Comparison of ENCODE assay signal across 9 mouse cellular contexts in the genomic region with DNA sequence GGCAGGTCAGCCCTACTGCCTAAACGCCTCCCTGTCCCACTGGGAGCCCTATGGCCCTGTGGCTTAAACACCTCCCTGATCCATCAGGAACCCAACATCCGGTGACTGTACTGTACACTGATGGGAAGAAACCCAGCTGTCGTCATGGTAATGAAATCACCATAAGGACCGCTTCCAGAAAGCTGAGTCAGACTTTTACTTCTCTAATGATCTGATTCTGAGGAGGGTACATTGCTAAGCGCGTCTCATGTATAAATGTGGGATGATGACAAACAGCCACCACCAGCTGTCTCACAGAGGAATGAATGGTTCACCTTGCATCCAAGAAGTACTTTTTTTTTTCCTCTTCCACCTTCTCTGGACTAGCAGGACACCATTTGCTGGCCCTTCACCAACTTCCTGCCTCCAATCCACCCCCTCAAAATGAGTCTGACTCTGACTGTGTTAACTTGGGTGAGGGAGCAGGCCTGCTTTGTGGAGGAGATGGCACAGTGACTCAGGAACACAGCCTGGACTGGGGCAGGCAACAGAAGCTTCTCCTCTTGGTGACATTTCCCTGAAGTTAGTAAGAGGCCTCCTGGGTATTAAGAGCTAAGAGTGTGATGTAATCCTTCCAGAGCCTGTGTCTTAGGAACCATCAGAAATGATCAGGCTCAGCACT. TPM values are rescaled to one million over a fixed set of nuclear protein-coding genes. Genes with fewer than 3 reads are reported as not detected.
A peak's percentile ranks its signal among the peaks of the same experiment; 100 is the strongest.
DNase-seq lines count a peak whose midpoint lies in the region; ATAC-seq and TF ChIP-seq lines count a peak whose summit lies in the region.
"Had no signal": no experiment of that assay in that cellular context is flagged by ENCODE, and none has a peak within 500 bp of the region (broad histone marks: within the 10 kb centered on the region; RNA-seq: fewer than 3 reads in every experiment).

No protein-coding gene starts in this region.

- H3K4me3 ChIP-seq in CH12.LX (replicated peaks in 1 of 3; ENCODE audit: low read depth in 2 of 3, low read length in 2 of 3, poor library complexity in 1 of 3): no peak overlapping the region
- no peak overlapping the region for H3K4me3 ChIP-seq in embryonic facial prominence, embryonic 12.5 days
- no peak overlapping the region for H3K4me3 ChIP-seq in limb, embryonic 15.5 days
- H3K4me3 ChIP-seq: limb, embryonic 12.5 days had no signal

- H3K4me2 ChIP-seq in CH12.LX (ENCODE audit: insufficient read depth, low read depth, poor library complexity, severe bottlenecking): no peak overlapping the region
- no peak overlapping the region for H3K4me2 ChIP-seq in embryonic facial prominence, embryonic 12.5 days (replicated peaks)
- no peak overlapping the region for H3K4me2 ChIP-seq in limb, embryonic 15.5 days
- H3K4me2 ChIP-seq: limb, embryonic 12.5 days had no signal

- H3K36me3 ChIP-seq in CH12.LX (replicated peaks in 1 of 2; ENCODE audit: control insufficient read depth in 1 of 2, insufficient read depth in 1 of 2, low read length in 1 of 2): peaks cover 34 to 84% of the 10 kb centered on the region in 2 experiments
- peaks cover 20% of the 10 kb centered on the region; the same call in 1 of the 2 replicates for H3K36me3 ChIP-seq in embryonic facial prominence, embryonic 12.5 days
- H3K36me3 ChIP-seq in limb, embryonic 15.5 days: no peaks in the 10 kb centered on the region

- TF ChIP-seq CTCF in CH12.LX (conservative IDR thresholded peaks at IDR 0.05 in 1 of 2, IDR thresholded peaks at IDR 0.05 in 1 of 2; ENCODE audit: low read depth in 2 of 2, low read length in 2 of 2): no peak

- TF ChIP-seq EP300 in CH12.LX (IDR thresholded peaks at IDR 0.05; ENCODE audit: low read length): no peak

- H3K9ac ChIP-seq in CH12.LX (ENCODE audit: insufficient read depth, low read depth): no peak overlapping the region
- H3K9ac ChIP-seq in embryonic facial prominence, embryonic 12.5 days: no peak overlapping the region
- no peak overlapping the region for H3K9ac ChIP-seq in limb, embryonic 15.5 days

- TF ChIP-seq POLR2A in CH12.LX (IDR thresholded peaks at IDR 0.05; ENCODE audit: low read depth, low read length): no peak

- intact Hi-C loops in heart, postnatal 14 days (cut with DNase I): loop anchor here (2.0 kb wide), 1 partner anchor 27 kb away; no protein-coding TSS in a partner anchor

- no peak for ATAC-seq in embryonic facial prominence, embryonic 12.5 days (ENCODE audit: insufficient number of reproducible peaks, insufficient read depth, low FRiP score, low TSS enrichment)
- ATAC-seq in limb, embryonic 15.5 days (ENCODE audit: insufficient number of reproducible peaks, low FRiP score, low TSS enrichment, low read depth): no peak

- H3K79me2 ChIP-seq in CH12.LX (replicated peaks; ENCODE audit: control insufficient read depth, extremely low read depth, insufficient read depth, poor library complexity, severe bottlenecking): peaks cover 99% of the 10 kb centered on the region

- in situ Hi-C loops in CH12.LX (cut with MboI; ENCODE audit: low pct_ligation_motif_present, low pct_unique_long_range_greater_than_20kb, low sequenced_read_pairs): no loop called here

- dilution Hi-C loops in CH12.LX (cut with MboI; ENCODE audit: extremely low pct_ligation_motif_present, extremely low pct_unique_long_range_greater_than_20kb, low sequenced_read_pairs): no loop called here

- H3K4me1 ChIP-seq in CH12.LX (ENCODE audit: control insufficient read depth in 1 of 2, insufficient read depth in 2 of 2): peaks cover 47 to 82% of the 10 kb centered on the region in 2 experiments
- peaks cover 79% of the 10 kb centered on the region for H3K4me1 ChIP-seq in embryonic facial prominence, embryonic 12.5 days
- H3K4me1 ChIP-seq in limb, embryonic 15.5 days: peaks cover 88% of the 10 kb centered on the region

- peak overlapping the region; percentile 22 for H3K27ac ChIP-seq in CH12.LX (ENCODE audit: insufficient read depth, low read depth)
- peak overlapping the region; percentile 23 for H3K27ac ChIP-seq in embryonic facial prominence, embryonic 12.5 days
- H3K27ac ChIP-seq in limb, embryonic 15.5 days: peak overlapping the region; percentile 90

- no peak for TF ChIP-seq RAD21 in CH12.LX (IDR thresholded peaks at IDR 0.05; ENCODE audit: low read depth, low read length)

- DNase-seq in frontal cortex, postnatal 36 days (ENCODE audit: low spot score in 2 of 2): peak; percentile 74 to 84
- DNase-seq in frontal cortex, postnatal 14 days (ENCODE audit: low spot score in 2 of 2): no peak
- no peak for DNase-seq in CH12.LX (ENCODE audit: extremely low read depth)
- DNase-seq in heart, postnatal 14 days: peak; percentile 61 to 70
- peak; percentile 75 to 78 for DNase-seq in right cerebral cortex, adult 2 months (ENCODE audit: low spot score in 2 of 2)
- DNase-seq in embryo, embryonic 9.5 days (ENCODE audit: extremely low spot score): no peak

- WGBS in embryonic facial prominence, embryonic 12.5 days: 70% methylated on average over 6 of the region's 6 CpGs
- WGBS in limb, embryonic 15.5 days: 49% methylated on average over 6 of the region's 6 CpGs

- no peaks in the 10 kb centered on the region for H3K9me3 ChIP-seq in CH12.LX (replicated peaks; ENCODE audit: low read length)
- no peaks in the 10 kb centered on the region for H3K9me3 ChIP-seq in embryonic facial prominence, embryonic 12.5 days
- no peaks in the 10 kb centered on the region for H3K9me3 ChIP-seq in limb, embryonic 15.5 days
- H3K9me3 ChIP-seq: limb, embryonic 12.5 days had no signal

- no peaks in the 10 kb centered on the region for H3K27me3 ChIP-seq in CH12.LX (replicated peaks)
- no peaks in the 10 kb centered on the region for H3K27me3 ChIP-seq in embryonic facial prominence, embryonic 12.5 days
- no peaks in the 10 kb centered on the region for H3K27me3 ChIP-seq in limb, embryonic 15.5 days
- H3K27me3 ChIP-seq: limb, embryonic 12.5 days had no signal

TF ChIP-seq in CH12.LX, 34 proteins besides CTCF, POLR2A, EP300 and RAD21:
- TF ChIP-seq MXI1 (IDR thresholded peaks at IDR 0.05; ENCODE audit: low read depth, low read length) (no peak), JUND (conservative IDR thresholded peaks at IDR 0.05; ENCODE audit: low read depth, low read length) (no peak), NELFE (IDR thresholded peaks at IDR 0.05; ENCODE audit: low read depth, low read length) (no peak), MAZ (IDR thresholded peaks at IDR 0.05; ENCODE audit: low read depth, low read length) (no peak)
TF ChIP-seq in CH12.LX: peak in this region for 0.

RNA-seq across cellular contexts. Expression of a gene that starts 43.0 kb away (rescaled TPM):
- total RNA-seq in CH12.LX (2012; rRNA removed): 34.0 and 35.1 TPM in 2 replicates
- 29.5 and 33.6 TPM in 2 replicates for total RNA-seq in CH12.LX (2014; rRNA removed)
- polyA plus RNA-seq in CH12.LX (2012; ENCODE audit: insufficient read length, low read depth): 76.1 and 84.5 TPM in 2 replicates
- polyA plus RNA-seq in embryonic facial prominence, embryonic 12.5 days (2016; fragmentation: Nextera tagmentation; extraction: Ambion mirVana): 58.9 and 64.2 TPM in 2 replicates
- 10 to 100 TPM; 52.0 to 52.5 TPM for total RNA-seq in heart, postnatal 14 days (2021)
- polyA plus RNA-seq in limb, embryonic 15.5 days (2015; fragmentation: Nextera tagmentation; extraction: Ambion mirVana): 40.4 and 52.2 TPM in 2 replicates

Comparison
In these comparisons a context has a peak if more than half of its experiments do, and no peak if none do; other contexts are left out.
1. DNase-seq: peak in frontal cortex, postnatal 36 days (2 of 2), heart, postnatal 14 days (2 of 2) and right cerebral cortex, adult 2 months (2 of 2); none in frontal cortex, postnatal 14 days (0 of 2), CH12.LX (single experiment) and embryo, embryonic 9.5 days (single experiment).
2. H3K27ac ChIP-seq: peak in every context shown above with its lines; median percentile 90 in limb, embryonic 15.5 days; 23 in embryonic facial prominence, embryonic 12.5 days; 22 in CH12.LX.